Mouse (Mus musculus) hindlimb bud, embryonic 11.5 days (tissue): ENCODE data around the gene Vps26a.
A peak's percentile ranks its signal among the peaks of the same experiment; 100 is the strongest.

Experiments
- DNase-seq: peaks from one replicate; pipeline ENCODE4 v3.0.0-alpha.2; 2012; ENCODE audit warnings: low read depth, low spot score; ENCODE audit errors: extremely low spot score

The Vps26a gene

DNA sequence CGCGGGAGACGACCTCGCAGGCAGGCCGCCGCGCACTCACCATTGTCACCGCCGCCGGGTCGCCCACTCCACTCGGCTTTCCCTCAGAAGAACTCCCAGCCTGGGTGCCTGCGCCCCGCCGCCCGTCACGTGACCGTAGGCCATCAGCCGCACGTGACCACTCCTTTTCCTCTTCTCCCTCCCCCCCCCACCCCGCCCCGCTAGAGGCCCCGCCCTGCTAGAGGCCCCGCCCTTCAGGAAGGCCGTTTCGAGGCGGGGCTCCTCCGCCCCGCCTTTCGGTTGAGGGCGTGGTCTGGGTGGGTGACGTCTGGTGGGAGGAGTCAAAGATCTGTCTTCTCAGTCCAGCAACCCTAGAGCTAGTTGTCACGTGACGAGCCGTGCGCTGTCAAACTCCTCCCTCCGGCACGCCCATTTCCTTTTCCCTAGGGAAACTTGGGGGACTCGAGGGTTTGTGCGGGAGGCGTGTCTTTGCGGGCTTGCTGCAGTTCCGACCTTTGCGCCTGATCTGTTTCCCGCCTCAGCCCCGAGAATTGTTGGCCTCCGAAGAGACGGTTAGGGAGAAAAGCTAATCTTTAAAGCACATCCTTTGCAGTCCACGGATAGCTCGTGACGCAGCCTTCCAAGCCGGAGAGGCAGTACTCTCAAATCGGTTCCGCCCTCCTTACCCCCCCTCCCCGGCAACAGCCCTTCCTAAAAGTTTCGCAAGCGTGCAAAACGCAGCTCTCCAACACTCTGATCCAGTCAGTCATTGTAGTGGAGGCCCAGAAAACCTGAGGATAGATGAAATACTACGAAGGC, at the start of gene Vps26a:
Gene Vps26a (minus strand): TSS at position 188 of the 798 bp plus-strand sequence.
- DNase-seq, result peak; percentile 98

DNA sequence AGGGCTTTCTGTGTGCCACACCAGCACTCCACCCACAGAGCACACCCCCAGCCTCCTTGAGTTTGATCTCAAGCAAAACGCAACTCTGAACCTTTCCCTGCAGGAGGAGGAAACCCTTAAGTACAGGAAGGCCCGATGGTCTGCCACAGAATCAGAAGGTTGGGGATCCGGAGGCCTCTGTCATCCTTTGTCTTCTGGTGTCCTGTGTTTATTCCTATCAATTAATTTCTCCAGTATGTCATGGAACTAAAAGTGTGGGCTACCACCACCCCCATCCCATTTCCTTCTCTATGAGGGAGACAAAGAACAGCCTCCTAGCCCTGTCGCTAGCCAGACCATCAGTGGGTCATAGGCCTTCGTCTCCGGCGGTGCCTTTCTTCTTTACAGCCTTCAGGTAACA, 47.9 kb upstream of the Vps26a start:
- no peak for DNase-seq

DNA sequence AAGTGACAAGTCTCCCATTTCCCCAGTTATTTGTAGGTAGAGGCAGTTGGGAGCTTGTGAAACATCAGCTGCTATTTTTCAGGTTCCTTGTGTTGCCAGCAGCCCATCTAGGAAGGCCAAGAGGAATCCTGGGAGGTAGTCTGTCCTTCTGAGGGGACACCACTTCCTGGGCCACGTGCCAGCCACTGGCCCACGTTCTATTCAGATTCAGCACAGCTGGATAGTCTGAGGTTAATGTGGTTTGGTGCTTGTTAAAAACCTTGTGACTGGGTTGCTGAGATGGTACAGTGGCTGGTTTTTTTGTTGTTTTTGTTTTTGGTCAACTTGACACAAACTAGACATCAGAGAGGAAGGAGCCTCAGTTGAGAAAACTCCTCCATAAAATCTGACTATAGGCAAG, 46.2 kb upstream of the Vps26a start:
- no peak for DNase-seq

DNA sequence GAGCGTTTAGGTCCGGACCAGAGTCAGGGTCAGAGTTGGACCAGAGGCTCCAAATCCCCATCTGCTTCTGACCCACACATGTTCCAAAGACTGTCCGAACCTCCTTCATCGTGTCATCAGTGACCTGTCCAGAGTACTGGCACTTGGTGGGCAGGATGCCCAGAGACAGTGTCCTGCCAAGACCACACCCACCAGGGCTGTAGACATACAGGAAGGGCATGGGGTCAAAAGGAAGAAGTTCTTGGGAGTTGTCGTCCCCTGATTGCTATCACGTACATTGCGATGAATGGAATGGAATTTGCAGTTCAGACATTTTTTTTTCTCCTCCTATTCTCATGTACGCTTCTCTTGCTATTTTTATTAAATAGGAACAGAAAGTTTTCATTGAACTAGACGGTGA, 43.6 kb upstream of the Vps26a start:
- DNase-seq, result no peak

DNA sequence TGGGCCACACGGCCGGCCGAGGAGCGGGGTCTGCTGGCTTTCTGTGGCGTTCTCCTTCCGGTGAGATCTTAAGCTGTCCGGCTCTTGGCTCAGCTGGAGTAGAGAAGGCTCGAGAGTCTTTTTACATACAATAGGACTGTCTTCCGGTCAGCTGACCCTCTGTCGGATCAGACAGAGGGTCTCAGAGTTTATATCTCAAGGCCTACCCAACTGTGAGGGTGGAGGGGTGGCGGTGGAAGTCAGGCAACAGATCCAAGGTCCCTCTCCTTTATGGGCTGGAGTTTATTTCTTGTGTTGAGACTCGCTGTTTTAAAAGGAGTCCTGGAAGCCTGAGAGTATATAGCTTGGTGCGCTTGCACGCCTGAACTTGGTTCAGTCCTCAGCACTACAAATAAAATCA, 40.7 kb upstream of the Vps26a start, which contains the start of gene Srgn:
Gene Srgn (minus strand): TSS at position 101 of the 400 bp plus-strand sequence.
- DNase-seq, result no peak

DNA sequence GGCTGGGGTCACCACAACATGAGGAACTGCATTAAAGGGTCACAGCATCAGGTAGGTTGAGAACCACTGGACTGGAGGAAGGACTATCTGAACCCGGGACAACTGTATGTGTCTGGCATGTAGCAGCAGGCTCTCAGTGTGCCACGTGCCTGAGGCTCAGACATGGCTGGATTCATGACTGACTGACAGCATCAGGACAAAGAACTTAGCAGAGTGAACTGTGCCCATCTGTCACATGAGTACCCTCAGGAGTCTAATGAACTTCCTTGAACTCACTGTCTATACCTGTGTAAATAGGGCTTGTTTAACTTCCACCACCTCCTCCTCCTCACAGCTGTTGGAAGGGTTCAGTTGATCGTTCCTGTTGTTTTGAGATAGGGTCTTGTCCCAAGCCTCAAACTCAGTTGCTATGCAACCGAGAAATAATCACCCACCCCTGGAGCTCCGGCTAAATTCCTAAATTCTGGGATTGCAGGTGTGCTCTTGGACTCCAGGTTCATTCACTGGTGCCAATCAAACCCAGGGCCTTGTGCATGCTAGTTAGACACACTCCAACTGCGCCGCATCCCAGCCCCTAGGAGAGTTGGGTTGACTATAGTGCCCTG, 35.8 kb upstream of the Vps26a start:
- DNase-seq, result no peak

DNA sequence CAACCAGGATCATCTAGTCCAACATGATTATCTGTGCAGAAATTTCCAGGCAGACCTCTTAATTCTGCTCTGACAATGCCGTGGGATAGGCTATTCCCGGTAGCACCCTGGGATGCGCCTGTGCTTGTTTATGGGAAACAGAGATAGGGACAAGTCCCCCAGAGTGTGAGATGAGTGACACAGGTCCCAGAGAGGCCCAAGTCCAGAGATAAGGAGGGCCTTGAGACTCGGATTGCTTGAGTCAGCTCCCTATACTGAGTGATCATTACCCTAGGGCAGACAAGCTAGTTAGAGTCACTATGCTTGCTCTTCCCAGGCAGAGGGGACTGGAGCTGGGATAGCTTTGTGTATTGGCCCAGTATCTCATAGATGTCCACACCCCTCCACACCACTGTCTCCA, 35.2 kb upstream of the Vps26a start:
- DNase-seq, result no peak

DNA sequence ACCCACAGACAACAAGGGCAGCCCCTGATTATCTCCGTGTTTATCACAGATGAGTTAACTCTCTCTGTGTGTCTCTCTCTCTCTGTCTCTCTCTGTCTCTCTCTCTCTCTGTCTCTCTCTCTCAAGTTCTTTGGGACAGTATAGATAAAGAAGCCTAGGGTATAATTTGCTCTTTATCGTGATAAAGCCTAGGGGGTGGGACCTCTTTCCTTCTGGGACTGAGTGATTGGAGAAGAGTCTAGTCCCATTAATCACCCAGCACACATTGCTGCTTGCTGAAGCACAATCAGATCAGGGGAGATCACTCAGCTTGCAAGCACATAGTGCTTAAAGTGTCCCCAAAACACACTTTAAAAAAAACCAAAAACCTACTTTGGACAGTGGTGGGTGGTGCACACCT, 34.3 kb upstream of the Vps26a start:
- no peak for DNase-seq

DNA sequence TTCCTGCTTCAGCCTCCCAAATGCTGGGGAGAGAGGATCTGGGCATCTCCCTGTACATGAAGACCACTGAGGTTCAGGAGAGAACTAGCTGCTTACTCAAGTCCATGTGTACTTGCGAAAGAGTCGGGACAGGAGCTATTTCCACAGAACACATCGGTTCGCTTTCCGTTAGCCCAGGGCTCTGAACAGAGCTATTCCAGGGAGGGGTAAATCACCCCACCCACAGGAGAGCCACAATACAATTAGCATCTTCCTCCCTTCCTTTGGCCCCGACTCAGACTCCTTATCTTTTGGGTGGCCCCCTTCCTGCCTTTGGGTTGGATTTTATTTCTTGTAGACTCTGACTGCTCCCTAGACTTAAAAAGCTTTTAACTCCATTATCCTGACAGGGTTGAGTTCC, 30.9 kb upstream of the Vps26a start:
- DNase-seq, result no peak

DNA sequence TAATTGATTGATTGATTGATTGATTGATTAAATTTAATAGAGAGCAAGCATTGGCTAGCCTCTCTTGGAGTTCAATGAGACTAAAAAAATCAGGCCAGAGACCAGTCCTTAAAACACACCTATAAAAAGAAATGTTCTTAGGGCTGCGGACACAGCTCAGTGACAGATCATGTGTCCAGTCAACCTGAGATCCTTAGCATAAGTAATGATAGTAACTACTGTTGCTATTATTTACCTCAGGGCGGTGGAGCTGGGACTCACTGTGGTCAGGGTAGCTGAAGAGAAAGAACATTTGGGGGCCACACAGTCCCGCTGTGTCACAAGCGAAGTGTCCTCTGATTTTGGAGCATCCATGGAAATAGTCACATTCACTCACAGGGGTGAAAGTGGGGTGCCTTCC, 26.2 kb upstream of the Vps26a start:
- DNase-seq, result no peak

DNA sequence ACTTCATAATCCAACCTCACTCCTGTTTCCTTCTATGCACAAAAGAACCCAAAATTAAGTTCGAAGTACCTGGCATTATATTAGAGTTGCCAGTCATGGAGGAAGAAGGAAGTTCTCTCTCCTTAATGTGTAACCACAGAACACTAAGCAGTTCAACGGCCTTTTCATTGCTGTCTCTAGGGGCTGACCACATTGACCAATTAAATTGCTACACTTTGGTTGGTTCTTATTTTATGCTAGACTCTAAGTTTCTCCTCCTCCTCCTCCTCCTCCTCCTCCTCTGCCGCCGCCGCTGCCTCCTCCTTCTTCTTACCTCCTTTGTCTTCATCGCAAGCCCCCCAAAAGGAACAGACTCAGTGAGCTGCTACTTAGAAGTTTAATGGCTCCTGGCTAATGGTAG, 24.9 kb upstream of the Vps26a start:
- DNase-seq, result no peak

DNA sequence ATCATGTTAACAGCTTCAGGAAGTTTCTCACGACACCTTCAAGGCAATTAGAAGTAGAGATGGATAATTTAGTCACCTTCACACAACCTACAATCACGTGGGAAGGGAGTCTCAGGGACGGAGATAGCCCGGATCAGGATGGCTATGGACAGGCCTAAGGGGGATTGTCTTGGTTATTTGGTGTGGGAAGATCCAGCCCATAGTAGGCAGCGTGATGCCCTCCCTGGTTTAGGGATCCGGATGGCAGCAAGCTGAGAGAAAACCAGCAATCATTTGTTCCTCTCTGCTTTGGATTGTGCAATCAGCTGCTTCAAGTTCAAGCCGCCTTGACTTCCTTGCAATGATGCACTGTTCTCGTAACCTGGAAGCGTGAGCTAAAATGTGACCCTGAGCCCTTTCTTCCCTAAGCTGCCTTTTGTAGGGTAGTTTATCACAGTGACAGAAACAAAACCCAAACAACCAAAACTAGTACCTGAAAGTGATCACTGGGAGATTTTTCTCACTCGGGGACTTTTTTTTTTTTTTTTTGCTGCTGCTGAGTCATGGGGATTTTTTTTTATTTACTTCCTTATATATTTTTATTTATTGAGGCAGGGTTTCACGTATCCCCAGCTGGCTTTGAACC, 22.5 kb upstream of the Vps26a start:
- DNase-seq, result no peak

DNA sequence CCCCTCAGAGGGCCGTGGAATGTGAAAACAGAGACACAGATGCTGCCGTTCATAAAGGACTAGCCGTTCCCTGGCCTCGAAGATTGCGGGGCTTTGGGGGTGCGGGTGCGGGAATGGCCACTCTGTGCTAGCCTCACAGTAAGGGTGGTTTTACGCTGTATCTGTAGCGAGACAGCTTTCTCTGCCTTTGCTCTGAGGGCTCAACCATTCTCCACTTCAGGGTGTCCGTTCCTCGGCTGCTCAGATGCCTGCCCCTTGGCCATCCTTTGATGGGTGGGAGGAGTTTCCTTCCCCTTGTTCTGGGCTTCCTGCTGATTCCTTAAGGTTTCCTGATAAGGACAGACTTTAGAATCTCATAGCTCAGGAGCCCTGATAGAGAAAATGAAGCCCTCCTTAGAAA, 21.9 kb upstream of the Vps26a start:
- DNase-seq, result no peak

DNA sequence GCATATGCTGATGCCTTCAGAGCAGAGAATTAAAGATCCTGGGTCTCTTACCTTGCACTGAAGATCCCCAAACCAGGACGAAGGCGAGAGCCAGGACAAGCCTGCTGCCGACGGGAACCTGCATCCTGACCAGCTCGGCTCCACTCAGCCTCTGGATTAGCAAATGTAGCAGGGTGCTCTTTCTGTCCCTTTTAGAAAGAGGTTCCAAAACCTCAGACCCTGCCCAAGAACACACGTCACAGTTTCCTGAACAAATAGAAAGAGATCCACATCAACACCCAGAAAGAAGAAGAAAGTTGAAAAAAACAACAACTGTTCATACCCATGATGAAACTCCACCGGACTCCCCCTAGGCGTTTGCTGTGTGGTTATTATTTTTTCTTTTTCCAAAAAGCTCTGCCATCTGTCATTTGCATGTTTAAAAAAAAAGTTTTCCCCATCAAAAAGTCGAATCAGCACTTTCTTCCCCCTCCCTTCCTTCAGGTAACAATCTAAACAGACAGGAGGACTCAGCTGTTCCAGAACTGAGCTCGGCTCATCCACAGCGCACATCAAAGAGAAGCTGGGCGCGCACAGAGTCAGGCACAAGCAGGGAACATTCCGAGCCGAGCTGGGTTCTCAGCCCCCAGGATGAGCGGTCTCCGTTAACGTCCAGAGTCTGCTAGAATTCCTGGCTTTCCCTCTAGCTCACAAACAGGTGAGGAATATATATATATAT, 21.1 kb upstream of the Vps26a start:
- DNase-seq, result no peak

DNA sequence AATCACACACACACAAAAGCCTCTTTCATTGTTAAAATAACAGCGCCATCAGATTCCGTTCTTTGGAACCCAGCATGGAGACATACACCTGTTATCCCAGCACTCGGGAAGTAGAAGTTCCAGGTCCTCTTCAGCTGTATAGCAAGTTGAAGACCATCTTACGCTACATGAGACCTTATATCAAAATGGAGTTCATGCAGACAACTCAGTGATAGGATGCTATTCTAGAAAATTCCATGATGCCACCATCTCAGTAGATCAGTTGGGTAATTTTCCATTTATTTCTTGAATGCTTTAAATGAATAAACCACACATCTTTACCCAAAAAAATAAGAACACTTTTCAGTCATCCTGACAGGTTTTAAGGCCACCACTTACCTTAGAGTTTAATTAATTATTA, 20.5 kb upstream of the Vps26a start:
- no peak for DNase-seq

DNA sequence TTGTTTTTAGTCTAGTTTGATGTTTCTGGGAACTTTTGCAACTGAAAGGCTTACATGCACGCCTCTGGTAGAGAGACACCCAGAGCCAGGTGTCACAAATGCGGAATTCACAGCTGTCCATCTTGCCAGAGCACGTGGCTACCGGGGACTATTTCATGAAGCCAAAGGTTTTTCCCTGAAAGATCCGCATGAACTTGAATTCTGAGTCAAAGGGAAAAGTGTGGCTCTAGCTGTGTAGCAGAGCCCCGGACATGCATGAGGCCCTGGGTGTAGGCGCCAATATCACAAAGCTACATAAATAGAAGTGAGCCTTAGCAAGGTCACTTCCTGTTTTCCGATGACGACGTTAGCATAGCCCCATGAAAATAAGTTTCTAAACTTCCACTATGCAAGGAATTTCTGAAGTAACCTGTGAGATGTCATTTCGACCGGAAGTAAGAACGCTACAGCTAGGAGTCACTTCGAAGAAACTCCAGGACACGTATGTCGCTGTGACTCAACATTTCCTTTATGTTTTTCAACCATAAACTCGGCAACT, 19.5 kb upstream of the Vps26a start:
- DNase-seq, result no peak

DNA sequence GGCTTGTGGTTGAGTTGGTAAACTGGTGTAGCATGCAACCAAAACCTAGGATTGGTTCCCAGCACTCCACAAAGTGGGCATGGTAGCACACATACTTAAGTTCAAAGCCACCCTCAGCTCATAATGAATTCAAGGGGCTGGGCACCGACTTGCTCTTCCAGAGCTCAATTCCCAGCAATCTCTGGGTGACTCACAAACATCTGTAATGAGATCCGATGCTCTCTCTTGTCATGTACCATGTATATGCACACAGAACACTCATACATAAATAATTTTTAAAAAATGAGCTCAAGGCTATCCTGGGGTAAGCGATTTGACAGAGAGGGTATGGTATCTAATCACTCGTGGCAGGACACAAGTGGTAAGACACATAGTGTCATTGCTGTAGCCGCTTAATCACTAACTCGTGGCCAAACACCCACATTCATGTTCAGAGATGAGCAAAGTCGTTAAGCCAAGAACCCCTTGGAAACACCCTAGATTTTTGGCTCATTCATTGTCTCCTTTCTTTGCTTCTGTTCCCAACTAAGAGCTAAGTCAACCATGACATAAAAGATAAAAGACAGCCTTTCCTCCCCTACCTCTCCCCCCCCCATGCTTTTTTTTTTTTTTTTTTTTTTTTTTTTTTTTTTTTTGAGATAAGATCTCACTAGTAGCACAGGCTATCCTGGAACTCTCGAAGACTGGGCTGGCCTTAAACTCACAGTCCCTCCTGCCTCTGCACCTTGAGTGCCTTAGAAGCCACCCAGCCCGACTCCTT, 18.8 kb upstream of the Vps26a start:
- DNase-seq, result no peak

DNA sequence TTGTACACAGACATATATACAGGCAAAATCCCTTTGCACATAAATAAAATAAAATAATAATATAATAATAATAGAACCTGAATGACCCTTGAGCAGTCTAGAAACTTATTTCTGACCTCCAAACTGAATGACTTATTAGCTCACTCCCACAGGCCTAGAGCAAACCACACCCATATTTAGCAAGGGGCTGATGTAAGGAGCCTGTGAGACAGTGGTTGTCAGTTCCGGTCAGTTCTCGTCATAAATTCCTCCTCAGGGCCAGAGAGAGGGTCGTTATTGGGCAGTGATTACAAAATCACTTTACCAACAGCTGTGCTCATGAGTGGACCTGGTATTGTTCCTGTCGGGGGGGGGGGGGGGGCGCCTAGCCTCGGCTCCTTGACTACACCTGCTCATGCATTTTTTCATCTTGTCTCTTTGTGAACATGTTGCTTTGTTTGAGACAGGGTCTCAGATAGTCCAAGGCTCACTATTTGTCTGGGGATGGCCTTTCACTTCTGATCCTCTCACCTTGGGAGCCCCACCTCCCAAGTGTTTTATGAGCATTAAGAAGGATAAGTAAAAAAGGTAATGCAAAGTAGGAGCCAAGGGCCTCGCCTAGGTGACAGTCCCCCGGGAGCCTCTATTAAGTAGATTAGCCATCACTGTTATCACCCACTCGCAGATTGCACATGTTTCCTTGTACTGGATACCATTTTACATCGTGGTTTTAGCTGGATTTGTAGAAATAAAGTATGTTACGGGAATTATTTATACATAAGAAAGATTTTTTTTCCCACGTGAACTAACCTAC, 17.4 kb upstream of the Vps26a start:
- DNase-seq, result no peak

DNA sequence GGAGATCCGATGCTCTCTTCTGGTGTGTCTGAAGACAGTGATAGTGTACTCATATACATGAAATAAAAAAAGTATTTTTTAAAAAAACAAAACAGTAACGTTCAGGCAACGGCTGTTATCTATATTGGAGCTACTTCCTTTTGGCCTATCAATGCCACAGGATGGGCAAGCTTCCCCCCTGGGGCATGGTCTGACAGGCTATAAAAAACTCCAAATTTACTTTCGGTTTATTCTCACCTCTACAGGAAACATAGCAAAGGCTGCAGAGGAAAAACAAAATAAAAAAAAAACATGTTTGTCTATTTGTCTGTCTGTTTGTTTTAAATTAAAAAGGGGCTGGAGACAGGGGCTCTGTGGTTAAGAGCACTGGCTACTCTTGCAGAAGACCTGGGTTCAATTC, 16.7 kb upstream of the Vps26a start:
- no peak for DNase-seq

DNA sequence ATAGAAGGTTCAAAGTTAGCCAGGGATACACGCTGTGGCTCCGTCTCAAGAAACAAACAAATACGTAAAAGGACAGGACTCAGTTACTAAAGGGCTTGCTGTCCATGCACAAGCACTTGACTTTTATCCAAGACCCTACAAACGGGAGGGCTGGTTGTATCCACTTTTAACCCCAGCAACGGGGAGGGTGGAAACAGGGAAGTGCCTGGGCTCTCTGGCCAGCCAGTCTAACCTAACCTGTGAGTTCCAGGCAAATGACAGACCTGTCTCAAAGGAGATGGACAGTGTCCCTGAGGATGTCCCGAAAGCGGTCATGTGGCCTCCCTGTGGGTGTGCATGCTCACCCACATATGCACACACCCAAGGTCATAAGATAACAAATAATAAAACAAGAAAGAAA, 15.3 kb upstream of the Vps26a start:
- no peak for DNase-seq
